Mouse (Mus musculus): ENCODE data around the gene Sae1. TPM values are rescaled to one million over a fixed set of nuclear protein-coding genes. Genes with fewer than 3 reads are reported as not detected.

Gene Sae1
- polyA plus RNA-seq, 1 experiment from 2014 or later, result 243 TPM

GRCm38 (mm10) chr7:16412930-16413329 is 25.3 kb upstream of the Sae1 start:
- H3K27ac ChIP-seq, result peak overlapping the region; percentile 40
- peaks cover 14% of the 10 kb centered on the region for H3K36me3 ChIP-seq (replicated peaks)
- H3K4me3 ChIP-seq, result no peak overlapping the region
- no peaks in the 10 kb centered on the region for H3K9me3 ChIP-seq
- no peaks in the 10 kb centered on the region for H3K27me3 ChIP-seq (replicated peaks)
- peaks cover 19% of the 10 kb centered on the region for H3K4me1 ChIP-seq
- no peak overlapping the region for H3K4me2 ChIP-seq
- no peak overlapping the region for H3K9ac ChIP-seq
- ATAC-seq (replicated peaks), result 0 out of 2 replicates have a peak, but pooled peaks have one; percentile 7
- WGBS, result 17% methylated on average over 2 of the region's 2 CpGs

- Histone ChIP-seq H3K9ac (no peak overlapping the region), H3K4me3 (no peak overlapping the region), H3K9me3 (no peaks in the 10 kb centered on the region), H3K4me1 (peaks cover 21% of the 10 kb centered on the region), H3K36me3 (replicated peaks) (peaks cover 8% of the 10 kb centered on the region), H3K27ac (peak overlapping the region; percentile 40), H3K4me2 (no peak overlapping the region), H3K27me3 (replicated peaks) (no peaks in the 10 kb centered on the region)
- WGBS, result 80% methylated on average over 8 of the region's 8 CpGs
- no peak for ATAC-seq (replicated peaks)
Measured at GRCm38 (mm10) chr7:16412220-16412896, 24.8 kb upstream of the Sae1 start.

- no peaks in the 10 kb centered on the region for H3K9me3 ChIP-seq
- H3K4me1 ChIP-seq, result peaks cover 25% of the 10 kb centered on the region
- H3K27me3 ChIP-seq (replicated peaks), result no peaks in the 10 kb centered on the region
- H3K4me3 ChIP-seq, result no peak overlapping the region
- no peak for ATAC-seq (replicated peaks)
- no peak overlapping the region for H3K4me2 ChIP-seq
- no peak overlapping the region for H3K9ac ChIP-seq
- 94% methylated on average over 5 of the region's 5 CpGs for WGBS
- no peaks in the 10 kb centered on the region for H3K36me3 ChIP-seq (replicated peaks)
- no peak overlapping the region for H3K27ac ChIP-seq
Measured at GRCm38 (mm10) chr7:16411100-16411499, 23.5 kb upstream of the Sae1 start.

GRCm38 (mm10) chr7:16406978-16407377 is 19.4 kb upstream of the Sae1 start:
- H3K4me2 ChIP-seq, result no peak overlapping the region
- ATAC-seq (replicated peaks), result no peak
- WGBS, result 97% methylated on average over 3 of the region's 3 CpGs

GRCm38 (mm10) chr7:16405516-16406351 is 18.1 kb upstream of the Sae1 start:
- no peaks in the 10 kb centered on the region for H3K27me3 ChIP-seq (replicated peaks)
- no peak overlapping the region for H3K4me3 ChIP-seq
- no peaks in the 10 kb centered on the region for H3K9me3 ChIP-seq
- WGBS, result 70% methylated on average over 11 of the region's 11 CpGs
- H3K9ac ChIP-seq, result peak overlapping the region; percentile 12; the same call in 1 of the 2 replicates
- H3K36me3 ChIP-seq (replicated peaks), result no peaks in the 10 kb centered on the region
- H3K4me1 ChIP-seq, result peaks cover 33% of the 10 kb centered on the region
- no peak for ATAC-seq (replicated peaks)
- peak overlapping the region; percentile 16 for H3K4me2 ChIP-seq
- peak overlapping the region; percentile 67 for H3K27ac ChIP-seq

More at GRCm38 (mm10) chr7:16406978-16407377, 19.4 kb upstream of the Sae1 start:
- H3K27me3 ChIP-seq (replicated peaks), result no peaks in the 10 kb centered on the region
- peaks cover 37% of the 10 kb centered on the region for H3K4me1 ChIP-seq
- no peak overlapping the region for H3K9ac ChIP-seq
- no peak overlapping the region for H3K27ac ChIP-seq
- H3K36me3 ChIP-seq (replicated peaks), result no peaks in the 10 kb centered on the region
- no peak overlapping the region for H3K4me3 ChIP-seq
- H3K9me3 ChIP-seq, result no peaks in the 10 kb centered on the region

GRCm38 (mm10) chr7:16405073-16405455 is 17.5 kb upstream of the Sae1 start:
- peaks cover 33% of the 10 kb centered on the region for H3K4me1 ChIP-seq
- peak overlapping the region; percentile 67; the same call in 1 of the 2 replicates for H3K27ac ChIP-seq
- WGBS, result 72% methylated on average over 2 of the region's 2 CpGs
- ATAC-seq (replicated peaks), result no peak
- H3K36me3 ChIP-seq (replicated peaks), result no peaks in the 10 kb centered on the region
- H3K9ac ChIP-seq, result 0 out of 2 replicates have a peak overlapping the region, but pooled peaks have one; percentile 26
- 0 out of 2 replicates have a peak overlapping the region, but pooled peaks have one; percentile 30 for H3K4me2 ChIP-seq
- H3K9me3 ChIP-seq, result no peaks in the 10 kb centered on the region
- H3K4me3 ChIP-seq, result no peak overlapping the region
- no peaks in the 10 kb centered on the region for H3K27me3 ChIP-seq (replicated peaks)

GRCm38 (mm10) chr7:16404315-16405072 is 16.9 kb upstream of the Sae1 start:
- H3K9ac ChIP-seq, result peak overlapping the region; percentile 26; the same call in 1 of the 2 replicates
- no peaks in the 10 kb centered on the region for H3K27me3 ChIP-seq (replicated peaks)
- no peaks in the 10 kb centered on the region for H3K36me3 ChIP-seq (replicated peaks)
- peak overlapping the region; percentile 67; the same call in 1 of the 2 replicates for H3K27ac ChIP-seq
- WGBS, result 75% methylated on average over 3 of the region's 3 CpGs
- H3K4me3 ChIP-seq, result no peak overlapping the region
- ATAC-seq (replicated peaks), result no peak
- peaks cover 33% of the 10 kb centered on the region for H3K4me1 ChIP-seq
- peak overlapping the region; percentile 30 for H3K4me2 ChIP-seq
- H3K9me3 ChIP-seq, result no peaks in the 10 kb centered on the region

- Histone ChIP-seq H3K9ac (peak overlapping the region; percentile 100), H3K36me3 (replicated peaks) (no peaks in the 10 kb centered on the region), H3K4me1 (peaks cover 41% of the 10 kb centered on the region), H3K27ac (peak overlapping the region; percentile 100), H3K4me3 (peak overlapping the region; percentile 80), H3K9me3 (no peaks in the 10 kb centered on the region), H3K4me2 (peak overlapping the region; percentile 57), H3K27me3 (replicated peaks) (no peaks in the 10 kb centered on the region)
- ATAC-seq (replicated peaks), result no peak
- 16% methylated on average over 21 of the region's 21 CpGs for WGBS
Measured at GRCm38 (mm10) chr7:16402968-16403948, 15.7 kb upstream of the Sae1 start.

- Histone ChIP-seq H3K4me2 (peak overlapping the region; percentile 57), H3K9ac (peak overlapping the region; percentile 100), H3K27me3 (replicated peaks) (no peaks in the 10 kb centered on the region), H3K4me3 (peak overlapping the region; percentile 80), H3K36me3 (replicated peaks) (no peaks in the 10 kb centered on the region), H3K4me1 (peaks cover 39% of the 10 kb centered on the region), H3K27ac (peak overlapping the region; percentile 100), H3K9me3 (no peaks in the 10 kb centered on the region)
- WGBS, result under 1% methylated on average over 9 of the region's 9 CpGs
- no peak for ATAC-seq (replicated peaks)
Measured at GRCm38 (mm10) chr7:16402449-16402848, 14.8 kb upstream of the Sae1 start.

GRCm38 (mm10) chr7:16401991-16402431 is 14.4 kb upstream of the Sae1 start:
- ATAC-seq (replicated peaks), result no peak
- Histone ChIP-seq H3K36me3 (replicated peaks) (no peaks in the 10 kb centered on the region), H3K9ac (peak overlapping the region; percentile 100), H3K4me1 (peaks cover 39% of the 10 kb centered on the region), H3K4me3 (peak overlapping the region; percentile 80), H3K4me2 (peak overlapping the region; percentile 57), H3K27ac (peak overlapping the region; percentile 100), H3K27me3 (replicated peaks) (no peaks in the 10 kb centered on the region), H3K9me3 (no peaks in the 10 kb centered on the region)
- under 1% methylated on average over 17 of the region's 17 CpGs for WGBS

Data from midbrain, embryonic 15.5 days (tissue).